Mouse (Mus musculus) limb, embryonic 13.5 days (tissue): Measurements from ENCODE around the gene Zfp26. TPM values are rescaled to one million over a fixed set of nuclear protein-coding genes. Genes with fewer than 3 reads are reported as not detected.

Experiments used
- ATAC-seq: fragments of 200-750 bp; cut with Nextera tagmentation; 2 replicates; pipeline ENCODE4 v1.8.0; 2017; ENCODE audit warnings: low read depth, moderate number of reproducible peaks, moderate TSS enrichment; ENCODE audit not compliant: low FRiP score
- H3K27ac ChIP-seq: fragments of 300-500 bp; sonication (generic); 2 replicates; pipeline ENCODE4 v1.5.1; 2015; ENCODE audit warnings: inconsistent platforms, mild to moderate bottlenecking, moderate library complexity
- H3K27me3 ChIP-seq: fragments of 300-500 bp; sonication (generic); 2 replicates; pipeline ENCODE4 v1.6.1; 2015; ENCODE audit warnings: mild to moderate bottlenecking, inconsistent platforms
- H3K36me3 ChIP-seq: fragments of 300-500 bp; sonication (generic); 2 replicates; pipeline ENCODE4 v1.6.1; 2015; ENCODE audit warnings: inconsistent platforms, mild to moderate bottlenecking, moderate library complexity
- H3K4me1 ChIP-seq: fragments of 300-500 bp; sonication (generic); 2 replicates; pipeline ENCODE4 v1.6.1; 2015; ENCODE audit warnings: inconsistent platforms
- H3K4me2 ChIP-seq: fragments of 300-500 bp; sonication (generic); replicated peaks from 2 replicates; pipeline ENCODE4 v1.6.1; 2015; ENCODE audit warnings: inconsistent platforms, mild to moderate bottlenecking, moderate library complexity
- H3K4me3 ChIP-seq: fragments of 300-500 bp; sonication (generic); 2 replicates; pipeline ENCODE4 v1.5.1; 2015; ENCODE audit warnings: moderate library complexity, mild to moderate bottlenecking, inconsistent platforms
- H3K9ac ChIP-seq: fragments of 300-500 bp; sonication (generic); 2 replicates; pipeline ENCODE4 v1.6.1; 2015; ENCODE audit warnings: mild to moderate bottlenecking, inconsistent platforms
- H3K9me3 ChIP-seq: fragments of 300-500 bp; sonication (generic); 2 replicates; pipeline ENCODE4 v1.6.1; 2016; ENCODE audit warnings: inconsistent platforms
- WGBS: fragments of 180-500 bp; shearing (Covaris S2); methylation state at CpG from one replicate; pipeline ENCODE4 v1.1.7; 2015; 5-methylcytosine and 5-hydroxymethylcytosine counted together
- polyA plus RNA-seq: library from polyadenylated mRNA; unstranded; fragments of >200 nt; fragmentation: Nextera tagmentation; extraction: Ambion mirVana; gene quantifications from 2 replicates; pipeline ENCODE4 v1.2.1, GENCODE M21; 2015

Gene Zfp26
- polyA plus RNA-seq = 20.3 TPM in 2 replicates

DNA sequence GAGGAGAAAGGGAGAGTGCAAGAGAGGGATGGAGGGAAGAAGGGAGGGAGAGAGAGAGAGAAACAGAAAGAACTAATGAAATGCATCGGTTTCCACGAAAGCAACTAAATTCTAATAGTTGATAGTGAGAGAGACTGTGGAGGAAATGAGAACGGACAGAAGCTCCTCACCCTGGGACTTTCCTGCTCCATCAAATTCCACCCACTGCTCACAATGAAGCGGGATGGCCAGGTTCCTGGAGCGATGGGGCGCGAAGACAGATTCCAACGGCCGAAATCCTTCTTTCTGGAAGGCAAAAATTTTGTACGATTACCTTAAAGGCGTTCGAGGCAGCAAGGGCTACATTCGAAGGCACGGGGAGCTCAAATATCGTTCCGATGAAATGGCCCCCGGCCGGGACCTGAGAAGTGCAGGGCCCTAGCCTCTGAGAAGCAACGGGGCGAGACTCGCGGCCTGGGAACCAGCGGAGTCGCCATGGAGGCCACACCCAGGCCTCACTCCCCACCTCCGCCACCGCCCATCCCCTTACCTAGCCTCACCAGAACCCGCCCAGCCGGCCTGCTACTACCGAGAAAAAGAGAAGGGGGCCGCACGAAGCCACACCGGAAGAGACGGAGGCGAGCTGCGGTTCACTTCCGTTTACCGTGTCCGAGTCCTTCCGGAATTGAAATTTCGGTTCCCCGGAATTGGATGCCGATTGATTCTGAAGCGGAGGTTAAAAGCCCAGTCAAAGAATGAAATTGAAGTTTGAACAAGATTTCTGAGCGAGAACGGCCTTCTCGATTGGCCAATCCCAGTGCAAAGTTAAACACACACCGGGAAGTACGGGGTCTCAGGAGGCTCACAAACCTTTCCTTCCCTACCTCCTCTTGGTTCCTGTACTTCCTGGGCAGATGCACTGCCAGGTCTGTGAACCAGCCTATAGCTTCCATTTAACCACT lies at the start of gene Zfp26:
Gene Zfp26, minus strand, starts transcription at position 786 of the 941 bp plus-strand sequence.
- peak within 1 kb of the TSS; percentile 81 for H3K4me2 ChIP-seq
- peak within 1 kb of the TSS; percentile 89 for H3K27ac ChIP-seq
- H3K36me3 ChIP-seq = peaks cover 26% of the 10 kb centered on the region
- ATAC-seq = peak; percentile 92
- no peaks in the 10 kb centered on the region for H3K9me3 ChIP-seq
- peaks cover 16% of the 10 kb centered on the region for H3K4me1 ChIP-seq
- under 1% methylated on average over 48 of the region's 48 CpGs for WGBS
- peak within 1 kb of the TSS; percentile 85 for H3K9ac ChIP-seq
- peak within 1 kb of the TSS; percentile 68 for H3K4me3 ChIP-seq
- H3K27me3 ChIP-seq = no peaks in the 10 kb centered on the region

GRCm38 (mm10) chr9:20509676-20510075 lies 49.7 kb upstream of the Zfp26 start:
- Histone ChIP-seq H3K4me2 (no peak overlapping the region), H3K27ac (no peak overlapping the region), H3K36me3 (peaks cover 86% of the 10 kb centered on the region), H3K9me3 (no peaks in the 10 kb centered on the region), H3K9ac (no peak overlapping the region), H3K4me1 (peaks cover 14% of the 10 kb centered on the region), H3K4me3 (no peak overlapping the region), H3K27me3 (no peaks in the 10 kb centered on the region)
- ATAC-seq = no peak
- 91% methylated on average over 3 of the region's 3 CpGs for WGBS

DNA sequence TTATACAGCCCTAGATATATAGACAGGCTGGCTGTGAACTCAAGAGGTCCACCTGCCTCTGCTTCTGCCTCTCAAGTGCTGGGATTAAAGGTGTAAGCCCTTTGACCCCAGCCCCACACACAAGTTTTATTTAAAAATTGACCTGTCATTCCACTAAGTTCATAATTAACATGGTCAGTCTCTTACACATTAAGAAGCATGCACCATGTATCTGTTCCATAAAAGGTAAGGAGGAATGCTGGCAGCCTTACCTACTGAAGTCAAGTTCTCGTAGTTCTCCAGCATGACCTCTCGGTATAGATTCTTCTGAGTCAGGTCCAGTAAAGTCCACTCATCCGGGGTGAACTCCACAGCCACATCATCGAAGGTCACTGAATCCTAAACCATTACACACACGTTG lies 44.8 kb upstream of the Zfp26 start:
- 87% methylated on average over 5 of the region's 5 CpGs for WGBS
- no peak for ATAC-seq

DNA sequence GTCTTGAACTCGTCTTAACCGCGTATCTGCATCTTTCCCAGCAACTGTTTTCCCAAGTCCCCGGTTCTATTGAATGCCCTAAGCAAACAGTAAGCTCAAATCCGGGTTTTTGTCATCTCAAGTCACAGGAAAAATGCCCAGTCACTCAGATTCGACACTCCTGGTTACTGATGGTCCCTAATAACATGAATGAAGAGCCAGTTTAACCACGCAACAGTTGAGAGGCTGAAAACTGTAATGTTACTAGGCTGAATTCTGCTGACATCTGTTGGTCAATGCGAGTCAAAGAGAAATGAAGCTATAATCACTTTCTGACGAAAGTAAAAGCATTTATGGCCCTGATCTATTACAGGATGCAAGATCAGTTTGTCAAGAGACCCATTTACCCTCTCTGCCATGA lies 33.3 kb upstream of the Zfp26 start:
- Histone ChIP-seq H3K27me3 (no peaks in the 10 kb centered on the region), H3K4me3 (peak overlapping the region; percentile 87), H3K4me2 (peak overlapping the region; percentile 79), H3K27ac (peak overlapping the region; percentile 96), H3K9me3 (no peaks in the 10 kb centered on the region), H3K36me3 (peaks cover 39% of the 10 kb centered on the region), H3K9ac (peak overlapping the region; percentile 91), H3K4me1 (peaks cover 29% of the 10 kb centered on the region)
- no peak for ATAC-seq
- WGBS = 8% methylated on average over 9 of the region's 9 CpGs

More for the DNA sequence above, 44.8 kb upstream of the Zfp26 start:
- Histone ChIP-seq H3K9ac (no peak overlapping the region), H3K4me2 (no peak overlapping the region), H3K27me3 (no peaks in the 10 kb centered on the region), H3K4me1 (no peaks in the 10 kb centered on the region), H3K4me3 (no peak overlapping the region), H3K27ac (no peak overlapping the region), H3K36me3 (peaks cover 87% of the 10 kb centered on the region), H3K9me3 (no peaks in the 10 kb centered on the region)

- under 1% methylated on average over 40 of the region's 40 CpGs for WGBS
- Histone ChIP-seq H3K27ac (peak within 1 kb of the TSS; percentile 96), H3K27me3 (no peaks in the 10 kb centered on the region), H3K4me3 (peak within 1 kb of the TSS; percentile 87), H3K4me2 (peak within 1 kb of the TSS; percentile 79), H3K9ac (peak within 1 kb of the TSS; percentile 91), H3K4me1 (peaks cover 29% of the 10 kb centered on the region), H3K9me3 (no peaks in the 10 kb centered on the region), H3K36me3 (peaks cover 33% of the 10 kb centered on the region)
- ATAC-seq = peak; percentile 94
These were observed 32.7 kb upstream of the Zfp26 start, which contains the start of gene Zfp426 for GRCm38 (mm10) chr9:20492527-20493233. Zfp426 (minus strand) TSS chr9:20492746.

DNA sequence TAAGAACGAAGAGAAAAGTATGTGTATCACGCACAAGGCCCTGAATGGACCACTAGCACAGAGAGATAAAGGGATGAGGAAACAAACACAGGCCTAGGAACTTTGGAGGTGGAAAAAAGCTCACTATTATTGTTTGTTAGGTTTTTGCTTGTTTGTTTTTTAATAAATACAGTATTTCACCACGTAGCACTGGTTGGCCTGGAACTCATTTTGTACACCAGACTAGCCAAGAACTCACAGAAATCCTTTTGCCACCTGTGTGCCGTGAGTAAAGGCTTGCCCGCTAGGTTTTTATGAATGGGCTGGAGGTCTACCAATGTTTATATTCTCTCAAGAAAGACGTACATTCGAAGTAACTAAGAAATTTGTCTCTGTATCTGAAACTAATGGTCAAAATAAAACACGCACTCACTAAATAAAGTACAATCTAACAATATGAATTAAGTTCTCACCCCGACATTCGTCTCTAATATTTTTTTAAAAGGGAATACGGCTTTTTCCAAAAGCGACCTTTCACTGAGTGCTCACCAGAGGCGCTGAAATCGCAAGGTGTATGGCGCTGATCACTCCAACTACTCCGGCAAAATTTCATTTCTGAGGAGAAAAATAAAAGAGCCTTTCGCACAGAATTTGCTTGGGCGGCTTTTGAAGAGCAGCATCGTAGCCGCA lies 32.0 kb upstream of the Zfp26 start:
- WGBS = 10% methylated on average over 20 of the region's 20 CpGs
- H3K27ac ChIP-seq = peak overlapping the region; percentile 96

DNA sequence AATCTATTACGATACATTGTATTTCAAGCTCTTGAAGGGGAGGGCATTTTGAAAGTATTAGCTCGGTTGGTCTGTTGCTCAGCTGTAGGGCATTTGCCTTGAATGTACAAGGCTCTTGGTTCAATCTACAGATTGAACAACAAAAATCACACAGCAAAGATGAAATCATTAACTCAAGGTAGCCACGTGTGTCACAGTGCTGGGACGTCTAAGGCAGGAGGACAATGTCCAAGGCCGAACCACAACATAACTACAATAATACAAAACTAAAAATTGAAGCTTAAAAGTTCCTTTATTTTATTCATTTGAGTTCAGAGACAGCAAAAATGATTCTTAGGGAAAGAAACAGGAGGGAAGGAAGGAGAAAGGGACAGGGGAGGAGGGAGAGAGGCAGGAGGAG lies 29.6 kb upstream of the Zfp26 start:
- Histone ChIP-seq H3K27ac (no peak overlapping the region), H3K4me2 (no peak overlapping the region), H3K27me3 (no peaks in the 10 kb centered on the region), H3K36me3 (peaks cover 34% of the 10 kb centered on the region), H3K4me1 (peaks cover 29% of the 10 kb centered on the region), H3K9me3 (no peaks in the 10 kb centered on the region), H3K4me3 (no peak overlapping the region), H3K9ac (no peak overlapping the region)
- ATAC-seq = no peak
- 90% methylated on average over 5 of the region's 5 CpGs for WGBS

More for the DNA sequence above, 32.0 kb upstream of the Zfp26 start:
- H3K4me2 ChIP-seq = peak overlapping the region; percentile 79
- peak overlapping the region; percentile 91 for H3K9ac ChIP-seq
- H3K9me3 ChIP-seq = no peaks in the 10 kb centered on the region
- H3K27me3 ChIP-seq = no peaks in the 10 kb centered on the region
- peaks cover 26% of the 10 kb centered on the region for H3K36me3 ChIP-seq
- ATAC-seq = no peak
- H3K4me1 ChIP-seq = peaks cover 29% of the 10 kb centered on the region
- H3K4me3 ChIP-seq = peak overlapping the region; percentile 87

DNA sequence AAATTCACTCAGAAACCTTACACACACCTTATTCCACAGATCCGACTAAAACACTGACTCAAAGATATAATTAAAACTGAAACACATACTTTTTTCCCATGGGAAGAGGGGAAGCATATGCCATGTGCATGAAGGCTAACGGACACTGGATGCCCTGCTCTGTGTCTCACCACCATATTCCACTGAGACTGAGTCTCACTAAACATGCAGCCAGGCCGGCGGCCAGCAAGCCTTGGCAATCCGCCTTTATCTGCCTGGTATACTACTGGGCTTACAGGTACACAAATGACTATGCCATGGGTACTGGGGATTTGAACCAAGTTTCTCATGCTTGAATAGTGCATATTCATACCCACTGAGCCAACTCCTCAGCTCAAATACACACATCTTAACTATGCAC lies 19.4 kb upstream of the Zfp26 start:
- no peak overlapping the region for H3K9ac ChIP-seq
- peaks cover 64% of the 10 kb centered on the region for H3K36me3 ChIP-seq
- no peaks in the 10 kb centered on the region for H3K4me1 ChIP-seq
- no peaks in the 10 kb centered on the region for H3K27me3 ChIP-seq
- no peak overlapping the region for H3K27ac ChIP-seq
- 90% methylated on average over 5 of the region's 5 CpGs for WGBS
- H3K4me3 ChIP-seq = no peak overlapping the region
- no peak overlapping the region for H3K4me2 ChIP-seq
- ATAC-seq = no peak
- H3K9me3 ChIP-seq = no peaks in the 10 kb centered on the region

DNA sequence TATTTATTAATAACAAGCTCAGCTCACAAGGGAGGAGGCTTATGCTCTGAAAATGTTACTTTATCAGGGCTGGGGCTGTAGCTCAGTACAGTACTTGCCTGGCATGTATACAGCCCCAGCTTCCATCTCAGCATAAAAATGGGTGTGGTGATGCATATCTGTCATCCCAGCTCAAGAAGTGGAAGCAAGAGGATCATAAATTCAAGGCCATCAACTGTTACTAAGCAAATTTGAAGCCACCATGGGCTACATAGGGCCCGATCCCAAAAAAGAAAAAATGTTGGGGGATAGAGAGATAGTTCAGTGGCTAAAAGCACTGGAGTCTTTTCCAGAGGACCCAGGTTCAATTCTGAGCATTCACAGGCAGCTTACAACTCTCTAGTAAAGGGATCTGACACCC lies 16.7 kb upstream of the Zfp26 start:
- no peak for ATAC-seq
- Histone ChIP-seq H3K4me2 (no peak overlapping the region), H3K36me3 (peaks cover 67% of the 10 kb centered on the region), H3K9ac (no peak overlapping the region), H3K4me3 (no peak overlapping the region), H3K27ac (no peak overlapping the region), H3K9me3 (no peaks in the 10 kb centered on the region), H3K27me3 (no peaks in the 10 kb centered on the region), H3K4me1 (no peaks in the 10 kb centered on the region)
- 94% methylated on average over 1 of the region's 1 CpGs for WGBS

DNA sequence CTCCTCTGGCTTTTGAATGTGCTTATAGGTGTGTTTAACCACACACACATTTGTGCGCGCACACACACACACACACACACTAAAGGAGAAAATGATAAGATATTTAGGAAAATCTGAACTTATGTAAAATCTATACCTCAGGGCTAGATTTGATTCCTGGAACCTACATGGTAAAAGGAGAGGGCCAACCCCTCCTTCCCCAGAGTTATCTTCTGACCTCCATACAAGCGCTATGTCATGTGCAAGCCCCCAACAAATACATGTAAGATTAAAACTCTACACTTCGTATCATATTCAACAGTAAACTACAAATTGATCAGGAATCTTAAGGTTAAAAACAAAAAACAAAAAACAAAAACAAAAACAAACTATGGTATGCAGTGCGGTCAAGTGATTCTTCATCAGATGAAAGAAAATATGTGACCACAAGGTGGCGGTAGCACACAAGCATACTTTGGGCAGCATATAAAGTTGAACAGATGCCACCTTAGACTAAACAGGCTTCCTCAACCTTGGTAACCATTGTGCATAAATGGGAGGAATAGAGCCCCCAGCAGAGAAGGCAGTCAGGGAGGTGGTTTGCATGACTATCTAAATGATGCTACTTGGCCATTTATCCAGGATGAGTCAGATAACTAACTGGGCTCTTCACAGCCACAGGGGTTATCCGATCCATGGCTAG lies 6.9 kb upstream of the Zfp26 start:
- Histone ChIP-seq H3K36me3 (peaks cover 32% of the 10 kb centered on the region), H3K4me1 (no peaks in the 10 kb centered on the region), H3K9ac (no peak overlapping the region), H3K4me3 (no peak overlapping the region), H3K9me3 (peaks cover 21% of the 10 kb centered on the region), H3K4me2 (no peak overlapping the region), H3K27me3 (0 out of 2 replicates have a peak, but pooled peaks cover 3% of the 10 kb centered on the region), H3K27ac (no peak overlapping the region)
- no peak for ATAC-seq
- WGBS = 56% methylated on average over 7 of the region's 7 CpGs

- 92% methylated on average over 4 of the region's 4 CpGs for WGBS
- H3K4me2 ChIP-seq = no peak overlapping the region
- peaks cover 58% of the 10 kb centered on the region for H3K36me3 ChIP-seq
- no peaks in the 10 kb centered on the region for H3K9me3 ChIP-seq
- no peaks in the 10 kb centered on the region for H3K27me3 ChIP-seq
- H3K4me1 ChIP-seq = peaks cover 8% of the 10 kb centered on the region
- no peak overlapping the region for H3K27ac ChIP-seq
- no peak for ATAC-seq
- H3K4me3 ChIP-seq = no peak overlapping the region
- H3K9ac ChIP-seq = no peak overlapping the region
These were observed 6.3 kb downstream of the Zfp26 start for GRCm38 (mm10) chr9:20453647-20454046.
